Mouse (Mus musculus) midbrain, embryonic 16.5 days (tissue): Measurements from ENCODE around the gene Gm20518. TPM values are rescaled to one million over a fixed set of nuclear protein-coding genes. Genes with fewer than 3 reads are reported as not detected.

Experiments used
- ATAC-seq: fragments of 200-750 bp; cut with Nextera tagmentation; 2 replicates; pipeline ENCODE4 v1.8.0; 2017; ENCODE audit warnings: moderate TSS enrichment
- H3K27ac ChIP-seq: fragments of 300-500 bp; sonication (generic); 2 replicates; pipeline ENCODE4 v1.5.1; 2014; ENCODE audit warnings: mild to moderate bottlenecking, low read length, mixed read lengths
- H3K27me3 ChIP-seq: fragments of 300-500 bp; sonication (generic); 2 replicates; pipeline ENCODE4 v1.6.1; 2014; ENCODE audit warnings: low read depth, low read length, mixed read lengths; ENCODE audit not compliant: control insufficient read depth, insufficient read depth
- H3K36me3 ChIP-seq: fragments of 300-500 bp; sonication (generic); 2 replicates; pipeline ENCODE4 v1.6.1; 2014; ENCODE audit warnings: mild to moderate bottlenecking, low read length, moderate library complexity, mixed read lengths; ENCODE audit not compliant: control insufficient read depth, insufficient read depth
- H3K4me1 ChIP-seq: fragments of 300-500 bp; sonication (generic); 2 replicates; pipeline ENCODE4 v1.6.1; 2014; ENCODE audit warnings: mild to moderate bottlenecking, low read length, mixed read lengths; ENCODE audit not compliant: control insufficient read depth, insufficient read depth
- H3K4me2 ChIP-seq: fragments of 300-500 bp; sonication (generic); 2 replicates; pipeline ENCODE4 v1.6.1; 2014; ENCODE audit warnings: mild to moderate bottlenecking, low read length, mixed read lengths
- H3K4me3 ChIP-seq: fragments of 300-500 bp; sonication (generic); 2 replicates; pipeline ENCODE4 v1.5.1; 2014; ENCODE audit warnings: low read depth, mild to moderate bottlenecking, low read length, moderate library complexity, mixed read lengths
- H3K9ac ChIP-seq: fragments of 300-500 bp; sonication (generic); 2 replicates; pipeline ENCODE4 v1.6.1; 2014; ENCODE audit warnings: low read depth, low read length, mixed read lengths
- H3K9me3 ChIP-seq: fragments of 300-500 bp; sonication (generic); replicated peaks from 2 replicates; pipeline ENCODE4 v1.6.1; 2014; ENCODE audit warnings: mild to moderate bottlenecking, low read length, mixed read lengths; ENCODE audit not compliant: control insufficient read depth, poor library complexity, severe bottlenecking
- WGBS: fragments of 180-500 bp; shearing (Covaris S2); extraction: QIAGEN DNeasy Blood & Tissue Kit; methylation state at CpG from one replicate; pipeline ENCODE4 v1.1.7; 2014; 5-methylcytosine and 5-hydroxymethylcytosine counted together
- polyA plus RNA-seq: library from polyadenylated mRNA; unstranded; fragments of >200 nt; fragmentation: Nextera tagmentation; extraction: Ambion mirVana; gene quantifications from 2 replicates; pipeline ENCODE4 v1.2.1, GENCODE M21; 2015

The Gm20518 gene
- polyA plus RNA-seq, 1 experiment from 2014 or later, result 0.49 TPM

- H3K36me3 ChIP-seq, result no peaks in the 10 kb centered on the region
- no peak overlapping the region for H3K4me2 ChIP-seq
- no peaks in the 10 kb centered on the region for H3K9me3 ChIP-seq
- H3K27ac ChIP-seq, result no peak overlapping the region
- peaks cover 73% of the 10 kb centered on the region for H3K27me3 ChIP-seq
- peaks cover 34% of the 10 kb centered on the region for H3K4me1 ChIP-seq
- H3K4me3 ChIP-seq, result no peak overlapping the region
- no peak for ATAC-seq
- H3K9ac ChIP-seq, result no peak overlapping the region
These were observed 91.9 kb downstream of the Gm20518 start for GRCm38 (mm10) chr16:17799584-17799983.

- Histone ChIP-seq H3K4me3 (peak overlapping the region; percentile 52), H3K4me1 (peaks cover 25% of the 10 kb centered on the region), H3K27ac (no peak overlapping the region), H3K9me3 (no peaks in the 10 kb centered on the region), H3K4me2 (peak overlapping the region; percentile 43), H3K27me3 (peaks cover 68% of the 10 kb centered on the region), H3K36me3 (no peaks in the 10 kb centered on the region), H3K9ac (no peak overlapping the region)
- WGBS, result 5% methylated on average over 26 of the region's 45 CpGs
- no peak for ATAC-seq
These were observed 92.9 kb downstream of the Gm20518 start for GRCm38 (mm10) chr16:17798321-17799180.

GRCm38 (mm10) chr16:17797812-17798311, 93.6 kb downstream of the Gm20518 start:
- Histone ChIP-seq H3K4me2 (peak overlapping the region; percentile 84), H3K4me3 (peak overlapping the region; percentile 52), H3K36me3 (no peaks in the 10 kb centered on the region), H3K9ac (peak overlapping the region; percentile 69; the same call in 1 of the 2 replicates), H3K27ac (no peak overlapping the region), H3K4me1 (peaks cover 19% of the 10 kb centered on the region), H3K9me3 (no peaks in the 10 kb centered on the region), H3K27me3 (peaks cover 61% of the 10 kb centered on the region)
- WGBS, result 4% methylated on average over 29 of the region's 29 CpGs
- ATAC-seq, result no peak

GRCm38 (mm10) chr16:17796971-17797811, 94.3 kb downstream of the Gm20518 start, which contains the start of gene Scarf2:
Scarf2 (plus strand) TSS chr16:17797282.
- Histone ChIP-seq H3K27ac (no peak within 1 kb of the TSS), H3K9me3 (no peaks in the 10 kb centered on the region), H3K4me2 (peak within 1 kb of the TSS; percentile 84), H3K9ac (peak within 1 kb of the TSS; percentile 69), H3K36me3 (peaks cover 5% of the 10 kb centered on the region), H3K4me1 (peaks cover 12% of the 10 kb centered on the region), H3K4me3 (peak within 1 kb of the TSS; percentile 52), H3K27me3 (peaks cover 55% of the 10 kb centered on the region)
- WGBS, result 3% methylated on average over 57 of the region's 81 CpGs
- ATAC-seq, result 0 out of 2 replicates have a peak, but pooled peaks have one; percentile 11

GRCm38 (mm10) chr16:17796519-17796918, 95.0 kb downstream of the Gm20518 start:
- peaks cover 10% of the 10 kb centered on the region for H3K36me3 ChIP-seq
- no peak overlapping the region for H3K27ac ChIP-seq
- no peaks in the 10 kb centered on the region for H3K9me3 ChIP-seq
- H3K27me3 ChIP-seq, result peaks cover 48% of the 10 kb centered on the region
- peaks cover 12% of the 10 kb centered on the region for H3K4me1 ChIP-seq
- no peak for ATAC-seq
- H3K4me2 ChIP-seq, result peak overlapping the region; percentile 84
- H3K9ac ChIP-seq, result 0 out of 2 replicates have a peak overlapping the region, but pooled peaks have one; percentile 69
- peak overlapping the region; percentile 52 for H3K4me3 ChIP-seq

GRCm38 (mm10) chr16:17795643-17796042, 95.8 kb downstream of the Gm20518 start:
- H3K4me2 ChIP-seq, result no peak overlapping the region
- H3K9ac ChIP-seq, result no peak overlapping the region
- no peak for ATAC-seq
- no peaks in the 10 kb centered on the region for H3K9me3 ChIP-seq
- no peak overlapping the region for H3K27ac ChIP-seq
- 55% methylated on average over 5 of the region's 5 CpGs for WGBS
- H3K4me1 ChIP-seq, result peaks cover 12% of the 10 kb centered on the region
- peaks cover 10% of the 10 kb centered on the region for H3K36me3 ChIP-seq
- H3K4me3 ChIP-seq, result no peak overlapping the region
- peaks cover 42% of the 10 kb centered on the region for H3K27me3 ChIP-seq

GRCm38 (mm10) chr16:17794047-17794446, 97.4 kb downstream of the Gm20518 start:
- WGBS, result 92% methylated on average over 4 of the region's 4 CpGs
- no peaks in the 10 kb centered on the region for H3K9me3 ChIP-seq
- ATAC-seq, result no peak

GRCm38 (mm10) chr16:17792728-17793127, 98.7 kb downstream of the Gm20518 start:
- Histone ChIP-seq H3K9ac (no peak overlapping the region), H3K36me3 (peaks cover 29% of the 10 kb centered on the region), H3K4me1 (peaks cover 8% of the 10 kb centered on the region), H3K9me3 (no peaks in the 10 kb centered on the region), H3K27ac (no peak overlapping the region), H3K4me2 (no peak overlapping the region), H3K4me3 (no peak overlapping the region), H3K27me3 (peaks cover 17% of the 10 kb centered on the region)
- WGBS, result 71% methylated on average over 3 of the region's 3 CpGs
- no peak for ATAC-seq

More at GRCm38 (mm10) chr16:17794047-17794446, 97.4 kb downstream of the Gm20518 start:
- Histone ChIP-seq H3K36me3 (peaks cover 20% of the 10 kb centered on the region), H3K27ac (no peak overlapping the region), H3K4me1 (peaks cover 12% of the 10 kb centered on the region), H3K27me3 (peaks cover 30% of the 10 kb centered on the region), H3K4me3 (no peak overlapping the region), H3K9ac (no peak overlapping the region), H3K4me2 (no peak overlapping the region)
